Mouse (Mus musculus): ENCODE data around the gene Pak7.

DNA sequence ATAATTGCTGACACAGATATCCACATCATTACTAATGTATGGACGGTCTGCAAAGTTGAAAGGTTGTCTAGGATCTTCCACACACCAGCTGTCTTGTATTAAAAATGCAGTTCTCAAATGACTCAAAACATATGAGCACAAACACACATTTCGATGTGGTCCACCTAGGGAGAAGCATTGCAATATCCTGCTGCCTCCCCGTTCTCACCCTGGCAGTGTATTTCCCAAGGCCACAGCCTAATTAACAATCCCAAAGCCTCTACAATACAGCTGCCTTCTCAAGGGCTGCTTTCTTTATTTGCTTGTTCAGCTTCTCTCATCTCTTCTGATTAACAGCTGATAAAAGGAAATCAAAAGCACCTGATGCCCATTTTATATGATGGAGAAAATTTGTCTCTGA is 78.5 kb downstream of the Pak7 start:
- TF ChIP-seq CTCF (IDR thresholded peaks at IDR 0.05; ENCODE audit: low read depth), result no peak
- TF ChIP-seq EP300 (IDR thresholded peaks at IDR 0.05; ENCODE audit: low read depth), result no peak
